Mouse (Mus musculus) stomach, embryonic 15.5 days (tissue): Measurements from ENCODE around the gene Gm21411. TPM values are rescaled to one million over a fixed set of nuclear protein-coding genes. Genes with fewer than 3 reads are reported as not detected.
"Not testable (repeated sequence)": the region's sequence is repeated elsewhere in the genome, so short reads cannot be mapped to it uniquely, and the experiment has no call there.

Experiments
- ATAC-seq: fragments of 200-750 bp; cut with Nextera tagmentation; 2 replicates; pipeline ENCODE4 v1.8.0; 2017; ENCODE audit warnings: low read depth, moderate number of reproducible peaks, moderate TSS enrichment; ENCODE audit not compliant: insufficient read depth, low FRiP score
- H3K27ac ChIP-seq: fragments of 300-500 bp; sonication (generic); 2 replicates; pipeline ENCODE4 v1.5.1; 2015; ENCODE audit warnings: mild to moderate bottlenecking, inconsistent platforms
- H3K27me3 ChIP-seq: fragments of 300-500 bp; sonication (generic); replicated peaks from 2 replicates; pipeline ENCODE4 v1.6.1; 2015; ENCODE audit warnings: inconsistent platforms
- H3K36me3 ChIP-seq: fragments of 300-500 bp; sonication (generic); 2 replicates; pipeline ENCODE4 v1.6.1; 2015; ENCODE audit warnings: inconsistent platforms
- H3K4me1 ChIP-seq: fragments of 300-500 bp; sonication (generic); 2 replicates; pipeline ENCODE4 v1.6.1; 2015; ENCODE audit warnings: inconsistent platforms
- H3K4me2 ChIP-seq: fragments of 300-500 bp; sonication (generic); 2 replicates; pipeline ENCODE4 v1.6.1; 2015; ENCODE audit warnings: mild to moderate bottlenecking, inconsistent platforms
- H3K4me3 ChIP-seq: fragments of 300-500 bp; sonication (generic); replicated peaks from 2 replicates; pipeline ENCODE4 v1.5.1; 2015; ENCODE audit warnings: inconsistent platforms
- H3K9ac ChIP-seq: fragments of 300-500 bp; sonication (generic); 2 replicates; pipeline ENCODE4 v1.6.1; 2015; ENCODE audit warnings: inconsistent platforms
- H3K9me3 ChIP-seq: fragments of 300-500 bp; sonication (generic); 2 replicates; pipeline ENCODE4 v1.6.1; 2016; ENCODE audit warnings: inconsistent platforms
- WGBS: fragments of 180-500 bp; shearing (Covaris S2); methylation state at CpG from one replicate; pipeline ENCODE4 v1.1.7; 2015; 5-methylcytosine and 5-hydroxymethylcytosine counted together
- polyA plus RNA-seq: library from polyadenylated mRNA; unstranded; fragments of >200 nt; fragmentation: Nextera tagmentation; extraction: Ambion mirVana; gene quantifications from 2 replicates; pipeline ENCODE4 v1.2.1, GENCODE M21; 2015

Gene Gm21411
- not detected in 2 replicates for polyA plus RNA-seq

DNA sequence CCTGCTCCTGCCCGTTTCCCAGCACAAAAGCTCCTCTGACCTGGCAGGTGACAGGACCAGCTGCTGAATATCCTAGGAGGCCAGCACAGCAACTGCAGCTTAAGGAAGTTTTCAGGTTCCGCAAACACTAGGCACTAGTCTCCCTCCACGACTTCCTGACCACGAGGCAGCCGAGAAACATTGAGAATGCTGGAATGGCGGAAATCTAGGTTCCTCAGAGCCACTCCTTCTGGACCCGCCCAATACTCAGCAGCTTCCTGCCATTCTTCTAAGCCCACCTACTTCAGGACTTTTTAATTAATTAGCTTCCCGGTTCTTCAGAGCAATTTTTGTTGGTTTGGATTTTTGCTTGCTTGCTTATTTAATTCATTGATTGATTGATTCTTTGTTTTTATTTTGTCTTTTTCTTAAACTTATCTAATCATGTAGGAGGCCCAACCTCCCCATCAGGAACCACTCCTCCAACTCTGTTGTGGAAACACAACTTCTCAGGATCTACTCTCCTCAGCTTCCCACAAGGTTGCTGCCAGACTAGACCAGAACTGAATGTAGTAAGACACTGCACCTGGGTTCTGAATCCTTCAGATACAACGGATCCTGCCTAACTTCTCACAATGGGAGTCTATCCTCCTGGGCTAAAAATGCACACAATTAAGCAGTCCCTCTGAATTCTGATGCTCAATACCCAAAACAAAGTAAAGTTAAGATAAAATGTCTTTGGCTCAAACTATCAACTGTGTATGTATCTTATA, at the start of gene Gm21411:
Gene Gm21411, minus strand, starts transcription at position 205 of the 752 bp plus-strand sequence.
- H3K9me3 ChIP-seq, ATAC-seq, H3K36me3 ChIP-seq, H3K27me3 ChIP-seq, H3K4me1 ChIP-seq, H3K27ac ChIP-seq, H3K4me3 ChIP-seq, H3K9ac ChIP-seq, H3K4me2 ChIP-seq: not testable (repeated sequence)
- WGBS = 67% methylated on average over 9 of the region's 9 CpGs

DNA sequence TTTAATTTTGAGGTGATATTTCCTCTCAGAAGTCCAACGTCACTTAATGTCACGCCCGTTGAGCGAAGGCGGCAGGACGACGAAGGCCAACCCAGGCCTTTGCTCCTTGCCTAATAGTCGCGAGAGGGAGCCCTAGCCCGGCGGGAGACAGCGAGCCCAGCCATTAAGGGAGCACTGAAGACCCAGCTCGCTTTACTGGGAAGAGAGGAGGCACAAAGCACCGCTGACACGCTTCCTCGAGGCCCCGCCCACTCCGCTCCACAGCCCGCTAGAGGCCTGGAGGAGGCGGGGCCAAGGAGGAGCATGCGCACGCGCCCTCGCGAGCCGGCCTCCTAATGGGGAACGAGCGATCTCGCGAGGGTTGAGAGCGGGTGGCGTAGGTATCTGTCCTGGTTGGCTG, 32.3 kb upstream of the Gm21411 start:
- H3K36me3 ChIP-seq, H3K4me1 ChIP-seq, ATAC-seq, H3K4me3 ChIP-seq, H3K27me3 ChIP-seq, H3K27ac ChIP-seq, H3K4me2 ChIP-seq, H3K9me3 ChIP-seq, H3K9ac ChIP-seq: not testable (repeated sequence)
- 58% methylated on average over 32 of the region's 32 CpGs for WGBS

DNA sequence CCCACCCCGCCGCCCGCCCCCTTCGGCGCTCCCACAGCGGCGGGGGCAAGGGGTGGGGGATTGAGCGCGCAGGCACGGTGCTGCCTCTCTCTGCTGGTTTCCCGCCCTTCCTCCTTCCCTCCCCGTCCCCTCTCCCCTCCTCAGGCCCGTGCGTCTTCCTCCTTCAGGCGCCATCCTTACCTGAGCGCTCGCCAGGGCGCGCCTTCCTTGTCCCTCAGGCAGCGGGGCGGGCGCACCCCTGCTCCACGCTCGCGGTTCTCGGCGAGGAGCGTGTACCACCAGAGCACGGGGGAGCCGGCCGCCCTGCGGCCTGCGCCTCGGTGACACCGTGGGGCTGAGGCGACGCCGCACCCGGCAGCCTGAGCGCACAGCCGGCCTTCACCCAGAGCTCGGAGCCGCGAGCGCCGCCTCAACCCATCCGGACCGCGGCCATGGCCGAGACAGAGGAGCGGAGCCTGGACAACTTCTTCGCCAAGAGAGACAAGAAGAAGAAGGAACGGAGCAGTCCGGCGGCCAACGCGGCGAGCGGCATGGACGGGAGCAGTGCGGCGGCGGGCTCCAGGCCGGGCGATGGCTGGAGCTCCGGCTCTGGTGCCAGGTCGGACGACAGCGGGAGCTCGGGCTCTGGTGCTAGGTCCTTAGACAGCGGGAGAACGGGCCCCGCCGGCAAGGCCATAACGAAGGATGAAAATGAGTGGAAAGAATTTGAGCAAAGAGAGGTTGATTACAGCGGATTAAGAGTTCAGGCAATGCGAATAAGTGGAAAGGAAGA, 23.1 kb upstream of the Gm21411 start:
- no peaks in the 10 kb centered on the region; the same call in 1 of the 2 replicates for H3K27me3 ChIP-seq
- H3K36me3 ChIP-seq = no peaks in the 10 kb centered on the region
- no peak overlapping the region for H3K27ac ChIP-seq
- H3K4me2 ChIP-seq = peak overlapping the region; percentile 42
- WGBS = 8% methylated on average over 76 of the region's 77 CpGs
- H3K9ac ChIP-seq = no peak overlapping the region; the same call in 1 of the 2 replicates
- no peaks in the 10 kb centered on the region for H3K4me1 ChIP-seq
- H3K9me3 ChIP-seq = no peaks in the 10 kb centered on the region
- H3K4me3 ChIP-seq = peak overlapping the region; percentile 9; the same call in 1 of the 2 replicates
- peak; percentile 50; the same call in 1 of the 2 replicates for ATAC-seq

DNA sequence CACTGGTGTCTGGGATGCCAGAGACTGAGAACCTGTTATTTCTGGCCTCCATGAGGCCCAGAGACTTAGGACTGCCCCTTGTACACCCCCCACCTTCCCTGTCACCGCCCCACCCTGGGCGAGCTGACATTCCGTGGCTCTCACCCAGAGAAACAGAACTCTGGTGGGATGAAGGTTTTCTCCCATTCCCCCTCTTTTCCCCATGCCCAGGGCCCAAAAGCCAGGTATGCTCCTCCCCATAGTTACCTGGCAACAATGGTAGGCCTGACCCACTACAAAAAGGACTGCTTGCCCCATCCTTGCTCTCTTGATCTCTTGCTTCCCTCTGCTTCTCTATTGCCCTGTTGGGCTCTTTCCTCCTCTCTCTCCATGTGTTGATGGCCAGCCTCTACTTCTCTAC, 5.8 kb upstream of the Gm21411 start:
- H3K9ac ChIP-seq = no peak overlapping the region
- H3K4me1 ChIP-seq = no peaks in the 10 kb centered on the region
- H3K4me2 ChIP-seq = no peak overlapping the region
- H3K9me3 ChIP-seq = no peaks in the 10 kb centered on the region
- WGBS = 81% methylated on average over 3 of the region's 3 CpGs
- H3K36me3 ChIP-seq = no peaks in the 10 kb centered on the region
- no peak overlapping the region for H3K4me3 ChIP-seq
- no peaks in the 10 kb centered on the region for H3K27me3 ChIP-seq
- ATAC-seq = no peak
- no peak overlapping the region for H3K27ac ChIP-seq

DNA sequence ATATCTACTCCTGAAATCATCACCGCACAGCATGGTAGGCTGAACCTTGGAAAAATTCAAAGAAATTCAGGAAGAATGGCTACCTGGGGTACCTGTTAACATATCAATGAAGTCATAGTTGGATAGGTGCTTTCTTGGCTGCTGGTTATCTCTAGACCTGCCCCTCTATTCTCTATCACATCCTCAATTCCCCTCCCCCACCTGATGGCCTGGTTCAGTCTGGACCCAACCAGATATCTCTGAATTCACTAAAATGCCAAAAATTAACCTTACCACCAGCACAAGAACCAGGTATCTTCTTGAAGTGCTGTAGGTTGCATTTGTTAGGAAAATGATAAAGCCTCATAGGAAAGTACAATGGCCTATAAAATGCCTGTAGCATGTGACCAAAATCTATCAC, 1.3 kb downstream of the Gm21411 start:
- not testable (repeated sequence) for H3K36me3 ChIP-seq, H3K9me3 ChIP-seq, H3K4me2 ChIP-seq, ATAC-seq, H3K4me3 ChIP-seq, H3K9ac ChIP-seq, H3K27me3 ChIP-seq, H3K27ac ChIP-seq, H3K4me1 ChIP-seq
- 86% methylated on average over 1 of the region's 1 CpGs for WGBS

DNA sequence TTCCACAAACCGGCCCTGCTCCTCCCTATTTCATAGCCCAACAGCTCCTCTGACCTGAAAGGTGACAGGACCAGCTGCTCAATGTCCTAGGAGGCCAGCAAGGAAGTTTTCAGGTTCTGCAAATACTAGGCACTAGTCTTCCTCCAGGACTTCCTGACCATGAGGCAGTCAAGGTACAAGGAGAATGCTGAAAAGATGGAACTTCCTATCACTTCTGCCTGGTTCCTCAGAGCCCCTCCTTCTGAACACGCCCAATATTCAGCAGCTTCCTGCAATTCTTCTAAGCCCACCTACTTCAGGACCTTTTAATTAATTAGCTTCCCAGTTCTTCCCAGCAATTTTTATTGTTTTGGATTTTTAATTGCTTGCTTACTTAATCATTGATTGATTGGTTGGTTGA, 4.6 kb downstream of the Gm21411 start:
- not testable (repeated sequence) for H3K4me1 ChIP-seq, ATAC-seq, H3K4me3 ChIP-seq, H3K9me3 ChIP-seq, H3K27ac ChIP-seq, H3K27me3 ChIP-seq, H3K9ac ChIP-seq, H3K4me2 ChIP-seq, H3K36me3 ChIP-seq
- 77% methylated on average over 2 of the region's 2 CpGs for whole genome bisulfite sequencing

DNA sequence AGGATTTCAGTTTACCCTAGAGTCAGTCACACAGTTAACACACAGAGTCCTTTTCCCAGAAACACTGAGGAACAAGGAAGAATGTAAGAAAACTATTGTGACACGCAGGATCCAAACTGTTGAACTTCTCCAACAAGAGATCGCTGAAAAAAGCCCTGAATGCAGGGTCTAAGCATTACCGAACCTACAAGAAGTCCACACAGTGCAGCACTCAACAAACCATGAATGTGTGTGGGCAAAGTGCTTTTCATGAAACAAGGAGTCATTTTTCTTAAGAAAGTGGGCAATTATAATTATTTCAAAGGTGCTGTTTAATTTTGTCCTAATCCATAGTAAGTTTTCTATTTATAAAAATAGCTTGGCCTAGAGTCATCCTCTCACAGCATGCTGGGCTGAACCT, 6.3 kb downstream of the Gm21411 start:
- not testable (repeated sequence) for H3K4me2 ChIP-seq, H3K9ac ChIP-seq, H3K27me3 ChIP-seq, H3K27ac ChIP-seq, ATAC-seq, H3K9me3 ChIP-seq, H3K4me3 ChIP-seq, H3K36me3 ChIP-seq, H3K4me1 ChIP-seq
- 54% methylated on average over 3 of the region's 3 CpGs for WGBS

Other genes with a start within 250 kb of the Gm21411 start
- gene Zfp989, start 62.4 kb upstream of the Gm21411 start, polyA plus RNA-seq = 0.26 TPM in 1 of 2 replicates, not detected in the other
- gene Rex2, start 112.3 kb upstream of the Gm21411 start, polyA plus RNA-seq = not detected in 2 replicates
- gene Zfp991, start 222.4 kb upstream of the Gm21411 start, polyA plus RNA-seq = 6.6 and 7.3 TPM in 2 replicates